Mouse (Mus musculus): ENCODE data around the gene Htra3.
A peak's percentile ranks its signal among the peaks of the same experiment; 100 is the strongest.

The Htra3 gene

GRCm38 (mm10) chr5:35653743-35654395, 25.7 kb downstream of the Htra3 start:
- no peak for DNase-seq (ENCODE audit: low spot score)

DNA sequence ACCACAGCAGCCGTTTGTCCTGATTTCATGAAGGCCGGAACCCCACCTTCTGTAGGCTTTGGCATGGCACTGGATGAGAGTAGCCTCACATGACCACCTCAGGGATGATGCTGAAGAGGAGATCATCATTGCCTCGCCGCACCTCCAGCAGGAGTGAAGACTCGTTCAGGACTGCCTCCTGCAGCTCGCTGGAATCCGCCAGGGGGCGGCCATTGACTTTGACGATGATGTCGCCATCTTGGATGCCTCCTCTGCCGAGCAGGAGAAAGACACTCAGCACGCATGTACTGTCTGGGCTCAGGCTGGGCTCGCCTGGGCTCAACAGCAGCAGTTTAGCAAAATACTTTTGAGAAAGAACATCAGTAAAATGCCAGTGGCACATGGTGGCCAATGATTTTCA, 26.7 kb downstream of the Htra3 start:
- no peak for DNase-seq (ENCODE audit: low spot score)

GRCm38 (mm10) chr5:35652319-35652718, 27.3 kb downstream of the Htra3 start:
- no peak for DNase-seq (ENCODE audit: low spot score)

DNA sequence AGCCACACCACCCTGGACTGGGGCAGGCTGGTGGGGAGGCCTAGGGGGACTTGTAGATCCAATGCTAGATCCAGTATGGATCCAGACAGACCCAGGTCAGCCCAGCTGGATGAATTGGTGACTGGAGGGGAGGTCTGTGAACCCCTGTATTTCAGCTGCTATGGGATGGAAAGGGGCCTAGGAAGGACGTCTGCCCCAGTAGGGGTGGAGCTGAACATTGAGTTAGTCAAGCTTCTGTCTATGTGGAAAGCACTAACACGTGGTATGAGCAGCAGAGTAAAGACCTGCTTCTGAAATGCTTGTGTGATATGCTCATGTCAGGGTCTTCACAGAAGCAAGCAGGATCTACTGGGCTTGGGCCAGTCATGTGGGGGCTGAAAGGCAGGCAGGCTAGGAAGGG, 31.4 kb downstream of the Htra3 start:
- no peak for DNase-seq (ENCODE audit: low spot score)

GRCm38 (mm10) chr5:35647562-35647961, 32.0 kb downstream of the Htra3 start:
- DNase-seq (ENCODE audit: low spot score) = no peak

- DNase-seq (ENCODE audit: low spot score) = no peak
Measured at GRCm38 (mm10) chr5:35646927-35647326, 32.7 kb downstream of the Htra3 start.

DNA sequence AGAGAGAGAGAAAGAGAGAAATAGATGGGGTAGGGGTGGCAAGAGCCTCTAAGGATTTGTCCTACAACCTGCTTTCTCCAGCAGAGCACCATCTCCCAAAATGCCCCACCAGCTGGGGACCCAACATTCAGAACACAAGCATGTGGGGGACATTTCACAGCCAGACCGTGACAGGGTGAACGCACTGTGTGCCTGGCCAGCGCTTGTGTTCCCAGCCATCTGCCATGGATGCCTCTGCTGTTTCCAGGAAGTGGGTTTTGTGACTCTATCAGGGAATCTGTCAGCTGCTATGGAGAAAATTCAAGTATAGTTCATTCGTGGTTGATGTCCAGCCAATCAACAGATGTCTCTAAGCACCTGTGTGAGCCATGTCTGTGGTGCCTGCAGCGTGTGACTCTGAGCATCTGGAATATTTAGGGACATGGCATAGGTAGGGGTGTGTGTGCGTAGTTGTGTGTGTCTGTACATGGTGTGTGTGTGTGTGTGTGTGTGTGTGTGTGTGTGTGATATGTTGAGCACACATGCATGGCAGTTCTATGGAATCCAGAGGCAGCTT, 33.6 kb downstream of the Htra3 start:
- no peak for DNase-seq (ENCODE audit: low spot score)

GRCm38 (mm10) chr5:35644082-35644481, 35.5 kb downstream of the Htra3 start:
- no peak for DNase-seq (ENCODE audit: low spot score)

GRCm38 (mm10) chr5:35643401-35644048, 36.1 kb downstream of the Htra3 start:
- DNase-seq (ENCODE audit: low spot score) = no peak

- DNase-seq (ENCODE audit: low spot score) = no peak
Measured at GRCm38 (mm10) chr5:35641961-35642584, 37.5 kb downstream of the Htra3 start.

DNA sequence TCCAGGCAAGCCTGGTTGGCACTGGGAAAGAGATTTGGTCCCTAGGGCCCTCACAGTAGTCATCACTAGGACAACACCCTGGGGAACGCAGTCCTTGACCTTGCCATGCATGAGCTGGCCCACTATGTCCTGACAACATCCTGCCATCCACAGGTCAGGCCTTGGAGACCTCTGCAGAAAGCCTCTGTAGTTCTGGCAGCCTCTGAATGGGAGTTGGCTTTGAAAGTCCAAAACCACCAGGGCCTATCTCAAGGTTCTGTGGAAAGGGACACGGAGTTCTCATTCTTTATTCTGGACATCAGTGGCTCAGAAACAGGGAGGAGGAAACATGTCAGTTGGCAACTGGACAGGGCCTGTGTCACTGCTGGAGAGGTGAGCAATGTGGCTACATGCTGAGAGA, 43.6 kb downstream of the Htra3 start:
- no peak for DNase-seq (ENCODE audit: low spot score)

GRCm38 (mm10) chr5:35632841-35633240, 46.7 kb downstream of the Htra3 start:
- DNase-seq (ENCODE audit: low spot score) = no peak

DNA sequence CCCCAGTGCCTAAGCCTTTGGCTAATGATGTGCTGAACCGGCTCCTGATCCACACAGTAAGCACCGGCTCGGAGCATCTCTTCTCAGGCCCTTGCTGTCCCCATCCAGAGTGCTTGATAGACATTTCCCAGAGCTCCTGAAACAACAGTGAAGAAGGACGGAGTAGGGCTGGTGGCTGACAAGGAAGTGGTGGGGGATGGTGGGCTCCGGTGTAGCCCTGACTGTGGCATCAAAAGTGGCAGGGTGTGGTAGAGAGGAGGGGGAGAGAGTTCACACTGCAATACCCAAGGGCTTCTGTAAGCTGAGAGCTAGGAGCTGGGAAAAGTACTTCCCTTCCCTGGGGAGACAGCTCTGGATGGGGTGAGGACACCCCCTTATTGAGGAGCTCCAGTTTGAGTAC, 47.8 kb downstream of the Htra3 start:
- DNase-seq (ENCODE audit: low spot score) = no peak

GRCm38 (mm10) chr5:35631224-35631623, 48.4 kb downstream of the Htra3 start:
- no peak for DNase-seq (ENCODE audit: low spot score)

GRCm38 (mm10) chr5:35630706-35631105, 48.9 kb downstream of the Htra3 start:
- DNase-seq (ENCODE audit: low spot score) = no peak

DNA sequence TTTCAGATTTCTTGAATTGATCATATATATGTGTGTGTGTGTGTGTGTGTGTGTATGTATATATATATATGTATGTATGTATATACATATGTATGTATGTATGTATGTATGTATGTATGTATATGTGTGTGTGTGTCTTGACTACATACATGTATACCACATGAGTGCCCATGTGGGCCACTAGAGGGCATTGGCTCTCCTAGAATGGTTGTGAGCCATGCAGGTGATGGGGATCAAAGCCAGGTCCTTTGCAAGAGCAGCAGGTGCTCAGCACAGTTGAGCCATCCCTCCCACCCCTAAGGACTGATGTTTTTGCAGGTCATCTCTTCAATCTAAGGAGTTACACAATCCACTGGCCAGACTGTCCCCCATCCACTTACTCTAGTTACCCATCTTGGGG, 50.2 kb downstream of the Htra3 start:
- DNase-seq (ENCODE audit: low spot score) = no peak

DNA sequence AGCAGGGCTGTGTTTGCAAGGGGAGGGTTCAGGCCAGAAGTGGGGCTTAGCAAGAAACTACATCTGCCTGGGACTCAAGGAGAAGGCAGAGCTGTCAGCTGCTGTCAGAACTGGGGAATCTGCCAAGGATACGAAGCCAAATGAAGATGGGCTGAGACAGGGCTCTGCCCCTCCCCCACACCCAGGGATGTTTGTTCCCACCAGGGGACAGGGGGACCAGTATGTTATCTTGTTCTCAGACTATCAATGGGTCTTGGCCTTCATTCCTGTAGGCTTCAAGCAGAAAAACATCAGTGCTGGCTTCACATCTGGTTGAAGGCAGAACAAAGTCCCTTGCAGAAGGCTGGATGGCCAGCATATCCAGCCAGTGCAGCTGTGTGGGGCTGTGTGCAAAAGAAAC, 50.9 kb downstream of the Htra3 start:
- no peak for DNase-seq (ENCODE audit: low spot score)

DNA sequence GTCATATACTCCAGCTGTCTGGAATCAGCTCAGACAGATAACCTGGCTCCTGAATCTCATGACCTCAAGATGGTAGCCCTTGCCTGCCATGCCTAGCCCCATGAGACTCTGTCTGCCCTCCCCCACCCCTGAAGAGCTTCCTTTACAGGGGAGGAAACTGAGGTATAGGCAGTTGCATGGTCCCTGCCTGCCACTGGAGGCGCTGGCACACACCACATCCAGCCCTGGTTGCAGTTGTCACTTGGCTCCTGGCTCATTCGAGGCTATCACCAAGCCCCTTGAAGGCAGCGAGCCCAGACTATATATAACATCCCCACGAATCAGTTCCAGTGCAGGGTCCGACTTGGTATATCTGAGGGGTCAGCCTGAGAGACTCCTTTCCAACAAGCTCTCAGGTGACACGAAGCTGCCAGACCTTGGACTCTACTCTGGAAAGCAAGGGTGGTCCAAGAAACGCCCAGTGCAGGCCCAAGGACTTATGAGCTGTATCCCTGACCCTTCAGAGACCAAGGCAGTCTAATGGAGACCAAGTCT, 52.2 kb downstream of the Htra3 start:
- DNase-seq (ENCODE audit: low spot score) = no peak

GRCm38 (mm10) chr5:35626408-35626807, 53.2 kb downstream of the Htra3 start:
- DNase-seq (ENCODE audit: low spot score) = no peak

DNA sequence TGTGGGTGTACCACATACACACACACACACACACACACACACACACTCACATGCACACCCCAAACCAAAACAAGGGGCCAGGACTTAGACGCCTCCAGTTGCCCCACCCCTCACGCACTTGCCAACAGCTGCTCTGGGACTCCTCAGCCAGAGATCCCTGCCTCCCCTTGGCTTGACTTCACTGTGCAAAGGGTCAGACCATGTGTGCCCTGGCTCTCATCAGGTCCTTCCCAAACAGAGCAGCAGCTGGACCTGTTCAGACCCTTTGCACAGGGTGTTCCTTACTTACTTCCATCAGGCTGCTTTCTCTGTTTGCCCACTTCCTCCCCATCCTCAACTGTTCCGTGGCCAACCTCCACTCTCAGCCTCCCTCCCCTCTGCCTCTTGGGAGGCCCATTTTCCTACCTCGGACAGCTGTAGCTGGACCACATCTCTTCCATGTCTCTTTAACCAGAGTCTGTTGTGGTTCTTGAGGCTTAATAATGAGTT, 54.8 kb downstream of the Htra3 start:
- no peak for DNase-seq (ENCODE audit: low spot score)

DNA sequence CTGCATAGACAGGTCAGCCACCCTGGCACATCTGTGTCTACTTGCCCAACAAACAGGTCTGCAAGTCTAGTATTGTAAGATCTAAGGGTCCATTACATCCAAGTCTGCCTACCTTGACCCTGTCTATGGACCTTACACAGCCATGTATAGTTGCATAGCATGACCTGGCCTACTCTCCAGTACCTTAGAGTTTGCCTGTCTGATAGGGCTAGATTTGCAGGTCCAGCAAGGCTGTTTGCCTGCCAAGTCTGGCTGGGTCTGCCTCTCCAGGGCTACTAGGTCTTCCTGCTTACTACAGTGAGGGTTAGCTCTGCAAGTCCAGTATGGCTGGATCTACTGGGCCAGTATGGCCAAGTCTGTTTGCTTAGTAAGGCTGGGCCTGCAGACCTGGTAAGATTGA, 55.8 kb downstream of the Htra3 start:
- DNase-seq (ENCODE audit: low spot score) = no peak

- DNase-seq (ENCODE audit: low spot score) = peak; percentile 35
Measured at GRCm38 (mm10) chr5:35621114-35621513, 58.5 kb downstream of the Htra3 start.

GRCm38 (mm10) chr5:35616943-35617342, 62.6 kb downstream of the Htra3 start:
- peak; percentile 59 for DNase-seq (ENCODE audit: low spot score)
